In the genomic region with DNA sequence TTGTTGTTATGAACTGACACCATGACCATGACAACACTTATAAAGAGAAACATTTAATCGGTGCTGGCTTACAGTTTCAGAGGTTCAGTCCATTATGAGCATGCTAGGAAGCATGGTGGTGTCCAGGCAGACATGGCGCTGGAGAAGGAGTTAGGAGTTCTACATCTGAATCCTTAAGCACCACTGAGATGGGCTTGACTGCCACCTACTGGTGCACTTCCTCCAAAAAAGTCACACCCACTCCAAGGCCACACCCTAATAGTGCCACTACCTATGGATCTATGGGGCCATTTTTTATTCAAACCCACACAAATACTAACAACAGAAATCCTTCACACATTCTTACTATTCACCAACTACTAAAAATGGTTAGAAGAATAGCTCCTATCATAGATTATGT, we compare ENCODE assay signal across 13 mouse cellular contexts. TPM values are rescaled to one million over a fixed set of nuclear protein-coding genes. Genes with fewer than 3 reads are reported as not detected.
A peak's percentile ranks its signal among the peaks of the same experiment; 100 is the strongest.
DNase-seq lines count a peak whose midpoint lies in the region; ATAC-seq and TF ChIP-seq lines count a peak whose summit lies in the region.
"Had no signal": no experiment of that assay in that cellular context is flagged by ENCODE, and none has a peak within 500 bp of the region (broad histone marks: within the 10 kb centered on the region; RNA-seq: fewer than 3 reads in every experiment).

No protein-coding gene starts in this region.

- 91% methylated on average over 2 of the region's 2 CpGs for WGBS in spleen, adult 2 months

- no peaks in the 10 kb centered on the region for H3K27me3 ChIP-seq in spleen, adult 2 months (ENCODE audit: control insufficient read depth, insufficient read depth, low read length)
- H3K27me3 ChIP-seq: embryonic facial prominence, embryonic 12.5 days; limb, embryonic 15.5 days had no signal

- no peaks in the 10 kb centered on the region; the same call in 1 of the 2 replicates for H3K36me3 ChIP-seq in spleen, adult 2 months (ENCODE audit: control insufficient read depth, insufficient read depth, low read length)
- H3K36me3 ChIP-seq: embryonic facial prominence, embryonic 12.5 days; limb, embryonic 15.5 days had no signal

- no peak for TF ChIP-seq POLR2A in spleen, adult 2 months (IDR thresholded peaks at IDR 0.05; ENCODE audit: low read depth, low read length)

- peak; percentile 10 for DNase-seq in adrenal gland, postnatal 10 days
- DNase-seq in adrenal gland, adult 2 months: no peak
- peak; percentile 37 to 66 for DNase-seq in spleen, adult 2 months (ENCODE audit: low read depth in 1 of 2, low spot score in 2 of 2)
- DNase-seq in spleen, postnatal 14 days (ENCODE audit: low spot score in 2 of 2): no peak
- peak; percentile 69 for DNase-seq in thymus, postnatal 4 days
- no peak for DNase-seq in layer of hippocampus, adult 18-20 months (ENCODE audit: low spot score in 2 of 2)
- DNase-seq in frontal cortex, postnatal 36 days (ENCODE audit: low spot score in 2 of 2): no peak
- DNase-seq: heart, postnatal 4 days; kidney, postnatal 10 days; midbrain, embryonic 14.5 days had no signal

- peak; percentile 15; the same call in 1 of the 2 replicates for TF ChIP-seq CTCF in spleen, adult 2 months (IDR thresholded peaks at IDR 0.05; ENCODE audit: extremely low read depth, insufficient read depth, insufficient read length, insufficient replicate concordance)

- ATAC-seq in inflammation-experienced regulatory T-cells, adult 6 months: peak; percentile 64

- H3K4me3 ChIP-seq in spleen, adult 2 months (ENCODE audit: extremely low read depth, insufficient read depth, insufficient read length): no peak overlapping the region
- H3K4me3 ChIP-seq: embryonic facial prominence, embryonic 12.5 days; limb, embryonic 15.5 days had no signal

- no peak overlapping the region for H3K27ac ChIP-seq in spleen, adult 2 months (ENCODE audit: insufficient read depth, low read length)
- H3K27ac ChIP-seq: embryonic facial prominence, embryonic 12.5 days; limb, embryonic 15.5 days had no signal

- peaks cover 9% of the 10 kb centered on the region for H3K4me1 ChIP-seq in spleen, adult 2 months (ENCODE audit: control insufficient read depth, insufficient read depth, insufficient read length)
- H3K4me1 ChIP-seq: embryonic facial prominence, embryonic 12.5 days had no signal

RNA-seq across cellular contexts. Expression of a gene that starts 35.5 kb away (rescaled TPM):
- 1 to 10 TPM; 2.6 to 2.7 TPM for total RNA-seq in adrenal gland, postnatal 10 days (2021)
- total RNA-seq in adrenal gland, adult 2 months (2021): under 1 TPM; 0.40 to 0.48 TPM
- 0.03 TPM in 1 of 2 replicates, not detected in the other for polyA plus RNA-seq in adrenal gland, adult 2 months (2012; rRNA removed)
- 25.0 and 26.3 TPM in 2 replicates for polyA plus RNA-seq in spleen, adult 2 months (2012; rRNA removed)
- polyA plus RNA-seq in inflammation-experienced regulatory T-cells, adult 6 months (2017; shearing (Covaris generic)): 10 to 100 TPM; 56.8 to 63.2 (median 60.4) TPM
- under 1 TPM; 0.28 to 0.35 TPM for total RNA-seq in layer of hippocampus, adult 18-20 months (2021)

Comparison
In these comparisons a context has a peak if more than half of its experiments do, and no peak if none do; other contexts are left out.
1. DNase-seq: peak in adrenal gland, postnatal 10 days (single experiment), spleen, adult 2 months (2 of 2) and thymus, postnatal 4 days (single experiment); none in adrenal gland, adult 2 months (single experiment), spleen, postnatal 14 days (0 of 2), layer of hippocampus, adult 18-20 months (0 of 2) and frontal cortex, postnatal 36 days (0 of 2).